8 mouse cellular contexts compared by ENCODE assay signal in the genomic region with DNA sequence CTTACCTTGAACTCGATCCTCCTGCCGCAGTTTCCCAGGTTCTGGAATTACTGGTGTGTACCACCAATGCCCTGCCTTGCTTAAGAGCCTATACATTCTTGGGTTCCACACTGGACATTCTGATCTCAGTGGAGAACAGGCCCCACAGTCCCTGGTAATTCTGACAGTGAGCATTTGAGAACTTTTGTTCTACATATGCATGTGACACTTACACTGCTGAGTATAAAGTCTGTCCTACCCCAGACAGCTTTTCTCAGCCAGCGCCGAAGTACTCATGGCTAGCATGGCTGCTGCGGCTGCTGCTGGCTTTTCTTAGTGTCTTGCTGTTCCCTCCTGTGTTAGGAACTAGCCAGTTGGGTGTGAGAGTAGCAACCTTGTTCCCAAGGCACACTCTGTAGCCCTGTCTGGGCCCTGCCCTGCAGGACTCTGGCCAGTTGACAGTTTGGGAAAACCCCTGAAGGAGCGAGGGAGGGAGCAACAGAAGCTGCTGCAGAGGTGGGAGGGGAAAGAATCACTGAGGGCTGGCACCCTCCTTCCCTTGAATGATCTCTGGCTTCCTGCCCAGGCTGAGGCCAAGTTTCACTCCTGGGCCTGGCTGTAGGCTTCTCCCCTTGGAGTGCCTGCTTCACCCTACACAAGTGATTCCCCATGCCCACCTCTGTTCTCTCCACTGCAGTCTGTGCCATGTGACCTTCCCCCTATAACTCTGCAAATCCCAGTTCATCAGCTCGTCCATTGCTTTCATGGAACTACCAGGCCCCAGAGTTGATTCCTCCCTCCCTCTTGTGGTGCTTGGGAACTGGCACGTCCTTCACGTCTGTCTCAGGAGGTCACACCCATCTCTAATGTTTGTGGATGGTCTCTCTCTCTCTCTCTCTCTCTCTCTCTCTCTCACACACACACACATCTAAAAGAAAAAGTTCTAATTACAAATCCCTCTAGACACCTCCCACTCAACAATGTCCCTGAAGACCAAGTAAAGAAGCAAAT. TPM values are rescaled to one million over a fixed set of nuclear protein-coding genes. Genes with fewer than 3 reads are reported as not detected.
DNase-seq lines count a peak whose midpoint lies in the region; ATAC-seq and TF ChIP-seq lines count a peak whose summit lies in the region.

No protein-coding gene starts in this region.

- H3K27ac ChIP-seq in embryonic facial prominence, embryonic 14.5 days (replicated peaks; ENCODE audit: low read depth, low read length): peak overlapping the region; percentile 72
- H3K27ac ChIP-seq in midbrain, postnatal 0 days (ENCODE audit: low read depth, low read length): no peak overlapping the region

- no peaks in the 10 kb centered on the region for H3K79me3 ChIP-seq in C2C12 (ENCODE audit: low read depth)

- peaks cover 48% of the 10 kb centered on the region for H3K4me1 ChIP-seq in embryonic facial prominence, embryonic 14.5 days (ENCODE audit: control insufficient read depth, insufficient read depth, low read length)
- peaks cover 7% of the 10 kb centered on the region; the same call in 1 of the 2 replicates for H3K4me1 ChIP-seq in midbrain, postnatal 0 days (ENCODE audit: insufficient read depth, low read length)

- H3K4me3 ChIP-seq in C2C12 (ENCODE audit: insufficient read depth, poor library complexity, severe bottlenecking): no peak overlapping the region
- no peak overlapping the region for H3K4me3 ChIP-seq in embryonic facial prominence, embryonic 14.5 days (ENCODE audit: low read depth, low read length)
- no peak overlapping the region for H3K4me3 ChIP-seq in midbrain, postnatal 0 days (ENCODE audit: low read depth, low read length)

- WGBS in embryonic facial prominence, embryonic 14.5 days: 53% methylated on average over 9 of the region's 9 CpGs
- WGBS in midbrain, postnatal 0 days: 65% methylated on average over 9 of the region's 9 CpGs

- intact Hi-C loops in heart, postnatal 10 days (cut with DNase I): loop anchor here (10.0 kb wide), 1 partner anchor 458 kb away; the partner anchor contains the start of gene Gm20403

- peak; percentile 53 for ATAC-seq in embryonic facial prominence, embryonic 14.5 days (ENCODE audit: low read depth)
- ATAC-seq in midbrain, postnatal 0 days (ENCODE audit: low FRiP score): no peak
- ATAC-seq in erythroblast, adult 5-6 weeks (replicated peaks; ENCODE audit: low FRiP score, poor library complexity, severe bottlenecking): no peak

- peak; percentile 97 for DNase-seq in 3T3-L1 (ENCODE audit: low read depth, low spot score)
- peak; percentile 89 for DNase-seq in embryonic facial prominence, embryonic 14.5 days (ENCODE audit: low spot score)
- DNase-seq in heart, postnatal 10 days: peak; percentile 89 to 90
- DNase-seq in kidney, postnatal 4 days: peak; percentile 80 to 87
- peak; percentile 77 for DNase-seq in midbrain, postnatal 0 days (ENCODE audit: low spot score)
- peak; percentile 64 to 70 for DNase-seq in thymus, postnatal 36 days

- peak overlapping the region; percentile 2 for H3ac ChIP-seq in C2C12 (ENCODE audit: control insufficient read depth, insufficient read length, low read depth)

- H3K27me3 ChIP-seq in C2C12 (ENCODE audit: control insufficient read depth, insufficient read depth, insufficient read length): no peaks in the 10 kb centered on the region
- H3K27me3 ChIP-seq in embryonic facial prominence, embryonic 14.5 days (replicated peaks; ENCODE audit: control insufficient read depth, insufficient read depth, low read length): no peaks in the 10 kb centered on the region
- no peaks in the 10 kb centered on the region for H3K27me3 ChIP-seq in midbrain, postnatal 0 days (ENCODE audit: insufficient read depth, low read length)

- H3K9me3 ChIP-seq in embryonic facial prominence, embryonic 14.5 days (ENCODE audit: control insufficient read depth, low read length): no peaks in the 10 kb centered on the region
- H3K9me3 ChIP-seq in midbrain, postnatal 0 days (ENCODE audit: low read length): no peaks in the 10 kb centered on the region

- no peak overlapping the region for H3K4me2 ChIP-seq in embryonic facial prominence, embryonic 14.5 days (ENCODE audit: low read depth, low read length)
- no peak overlapping the region for H3K4me2 ChIP-seq in midbrain, postnatal 0 days (ENCODE audit: low read depth, low read length, poor library complexity, severe bottlenecking)

- no peaks in the 10 kb centered on the region for H3K36me3 ChIP-seq in C2C12 (ENCODE audit: control insufficient read depth, insufficient read depth)
- no peaks in the 10 kb centered on the region for H3K36me3 ChIP-seq in embryonic facial prominence, embryonic 14.5 days (ENCODE audit: control insufficient read depth, insufficient read depth, low read length)
- no peaks in the 10 kb centered on the region for H3K36me3 ChIP-seq in midbrain, postnatal 0 days (ENCODE audit: insufficient read depth, low read length)

- no peak overlapping the region for H3K9ac ChIP-seq in embryonic facial prominence, embryonic 14.5 days (ENCODE audit: low read depth, low read length)
- no peak overlapping the region for H3K9ac ChIP-seq in midbrain, postnatal 0 days (replicated peaks; ENCODE audit: low read length, poor library complexity, severe bottlenecking)

- H3K79me2 ChIP-seq in C2C12 (ENCODE audit: control insufficient read depth, insufficient read depth): no peaks in the 10 kb centered on the region

- TF ChIP-seq CTCF in C2C12 (IDR thresholded peaks at IDR 0.05; ENCODE audit: control insufficient read depth, insufficient read depth, insufficient read length): no peak
- TF ChIP-seq CTCF in midbrain, postnatal 0 days (IDR thresholded peaks at IDR 0.05): no peak

TF ChIP-seq in C2C12, 6 proteins besides CTCF, POLR2A, EP300 and RAD21:
- no peak for TF ChIP-seq MYOD1 (IDR thresholded peaks at IDR 0.05; ENCODE audit: control insufficient read depth, insufficient read length, low read depth)
- no peak for TF ChIP-seq FOSL1 (IDR thresholded peaks at IDR 0.05; ENCODE audit: insufficient read depth, low read length, poor library complexity, severe bottlenecking)

RNA-seq across cellular contexts. Expression of gene Nfkbia, which starts 49.3 kb away (rescaled TPM):
- 43.2 TPM for polyA plus RNA-seq in C2C12 (2012; fragmentation: generic; extraction: Trizol)
- 101 and 102 TPM in 2 replicates for polyA plus RNA-seq in embryonic facial prominence, embryonic 14.5 days (2014; fragmentation: Nextera tagmentation; extraction: Ambion mirVana)
- total RNA-seq in heart, postnatal 10 days (2021): 10 to 100 TPM; 45.7 to 65.3 TPM
- 40.8 and 51.4 TPM in 2 replicates for total RNA-seq in midbrain, postnatal 0 days (2014; rRNA removed)
- 74.6 and 77.3 TPM in 2 replicates for polyA plus RNA-seq in midbrain, postnatal 0 days (2015; fragmentation: Nextera tagmentation; extraction: Ambion mirVana)
- total RNA-seq in erythroblast, adult 5-6 weeks (2015; ENCODE audit: low replicate concordance): 13.4 and 14.8 TPM in 2 replicates
- total RNA-seq in erythroblast, adult 5-6 weeks (2017; ENCODE audit: low replicate concordance): 14.1 and 20.5 TPM in 2 replicates

RNA-seq across cellular contexts. Expression of gene Psma6, which starts 59.1 kb away (rescaled TPM):
- 312 TPM for polyA plus RNA-seq in C2C12 (2012; fragmentation: generic; extraction: Trizol)
- polyA plus RNA-seq in embryonic facial prominence, embryonic 14.5 days (2014; fragmentation: Nextera tagmentation; extraction: Ambion mirVana): 397 and 404 TPM in 2 replicates
- 100 to 1,000 TPM; 196 to 197 TPM for total RNA-seq in heart, postnatal 10 days (2021)
- 91.1 and 102 TPM in 2 replicates for total RNA-seq in midbrain, postnatal 0 days (2014; rRNA removed)
- 422 and 424 TPM in 2 replicates for polyA plus RNA-seq in midbrain, postnatal 0 days (2015; fragmentation: Nextera tagmentation; extraction: Ambion mirVana)
- total RNA-seq in erythroblast, adult 5-6 weeks (2015; ENCODE audit: low replicate concordance): 66.3 and 98.4 TPM in 2 replicates
- 99.5 and 111 TPM in 2 replicates for total RNA-seq in erythroblast, adult 5-6 weeks (2017; ENCODE audit: low replicate concordance)
